Mouse (Mus musculus): Measurements from ENCODE around the gene Bcl7c. TPM values are rescaled to one million over a fixed set of nuclear protein-coding genes. Genes with fewer than 3 reads are reported as not detected.

Gene Bcl7c
- total and polyA plus RNA-seq, 3 experiments = 13.5 to 34.5 (median 34.1) TPM

DNA sequence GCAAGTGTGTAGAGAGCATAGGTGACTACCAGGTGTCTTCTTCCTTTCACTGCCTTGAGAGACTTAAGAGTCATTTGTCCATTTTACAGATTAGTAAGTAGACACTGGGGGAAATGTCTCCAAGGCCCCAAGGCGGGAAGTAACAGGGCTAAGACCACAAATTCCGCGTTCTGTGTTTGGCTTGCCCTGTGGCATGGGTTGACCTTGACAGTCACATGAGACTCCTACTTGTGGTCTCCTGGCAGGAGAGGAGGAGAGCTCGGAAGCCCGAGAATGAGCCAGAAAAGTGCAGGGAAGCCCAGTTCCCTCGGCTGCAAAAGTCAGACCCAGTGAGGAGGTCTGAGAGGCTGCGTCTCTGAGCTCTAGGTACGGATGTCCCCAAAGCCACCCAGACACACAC lies 95.2 kb downstream of the Bcl7c start:
- H3K79me2 ChIP-seq (replicated peaks; ENCODE audit: control insufficient read depth, insufficient read depth, low read length) = no peaks in the 10 kb centered on the region
- peaks cover 5% of the 10 kb centered on the region for H3K4me1 ChIP-seq (ENCODE audit: control insufficient read depth, insufficient read depth, low read length)
- no peak for DNase-seq
- no peak overlapping the region for H3K9ac ChIP-seq (ENCODE audit: low read depth, low read length)
- no peak for TF ChIP-seq EP300 (IDR thresholded peaks at IDR 0.05; ENCODE audit: insufficient read depth, low read depth, low read length)
- no peak for TF ChIP-seq CTCF (IDR thresholded peaks at IDR 0.05)
- intact Hi-C loops (cut with DNase I) = loop anchor here (5.0 kb wide), 1 partner anchor 266 kb away; the partner anchor contains the start of gene Zfp768
- H3K27ac ChIP-seq = peak overlapping the region; percentile 89; the same call in 1 of the 2 replicates
- no peaks in the 10 kb centered on the region for H3K27me3 ChIP-seq (ENCODE audit: control insufficient read depth, insufficient read depth, low read length)
- WGBS = 68% methylated on average over 8 of the region's 8 CpGs
- H3K4me3 ChIP-seq = no peak overlapping the region
- H3K36me3 ChIP-seq (ENCODE audit: control insufficient read depth, insufficient read depth, low read length) = no peaks in the 10 kb centered on the region

DNA sequence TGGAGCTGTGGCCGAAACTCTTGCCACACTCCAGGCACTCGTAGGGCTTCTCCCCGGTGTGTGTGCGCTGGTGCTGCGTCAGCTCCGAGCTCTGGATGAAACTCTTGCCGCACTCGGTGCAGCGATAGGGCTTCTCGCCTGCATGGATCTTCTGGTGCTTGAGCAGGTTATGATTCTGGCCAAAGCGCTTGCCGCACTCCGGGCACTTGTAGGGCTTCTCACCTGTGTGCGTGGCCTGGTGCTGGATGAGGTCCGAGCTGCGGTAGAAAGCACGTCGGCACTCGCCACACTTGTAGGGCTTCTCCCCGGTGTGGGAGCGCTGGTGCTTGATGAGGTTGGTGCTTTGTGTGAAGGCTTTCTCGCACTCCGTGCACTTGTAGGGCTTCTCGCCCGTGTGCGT lies 97.2 kb downstream of the Bcl7c start:
- intact Hi-C loops (cut with DNase I) = loop anchor here (5.0 kb wide), 1 partner anchor 264 kb away; the partner anchor contains the start of gene Zfp768
- Histone ChIP-seq H3K9ac (ENCODE audit: low read depth, low read length) (no peak overlapping the region), H3K79me2 (replicated peaks; ENCODE audit: control insufficient read depth, insufficient read depth, low read length) (no peaks in the 10 kb centered on the region), H3K27me3 (ENCODE audit: control insufficient read depth, insufficient read depth, low read length) (no peaks in the 10 kb centered on the region), H3K27ac (no peak overlapping the region), H3K4me1 (ENCODE audit: control insufficient read depth, insufficient read depth, low read length) (peaks cover 5% of the 10 kb centered on the region), H3K36me3 (ENCODE audit: control insufficient read depth, insufficient read depth, low read length) (no peaks in the 10 kb centered on the region), H3K4me3 (no peak overlapping the region)
- 96% methylated on average over 26 of the region's 26 CpGs for WGBS
- TF ChIP-seq EP300 (IDR thresholded peaks at IDR 0.05; ENCODE audit: insufficient read depth, low read depth, low read length) = no peak
- TF ChIP-seq CTCF (IDR thresholded peaks at IDR 0.05) = no peak
- no peak for TF ChIP-seq POLR2A (IDR thresholded peaks at IDR 0.05; ENCODE audit: insufficient read depth, low read depth, low read length)
- DNase-seq = no peak

Small RNA genes within 50 kb of the gene (microRNA-seq; reads per million reads assigned to microRNA genes)
- gene Mir762 = 0 reads per million in 2 experiments

Other genes starting within 250 kb of the Bcl7c start
- gene Prr14, start 249.3 kb downstream of the Bcl7c start, total RNA-seq (2021) = 10 to 100 TPM; 23.1 to 28.0 TPM
- gene Prr14, start 249.3 kb downstream of the Bcl7c start, polyA plus RNA-seq (2012; rRNA removed) = 45.6 and 61.6 TPM in 2 replicates
- 10 to 100 TPM; 31.2 to 33.9 TPM for gene Fbrs, start 229.7 kb downstream of the Bcl7c start, total RNA-seq (2021)
- 13.4 and 16.4 TPM in 2 replicates for gene Fbrs, start 229.7 kb downstream of the Bcl7c start, polyA plus RNA-seq (2012; rRNA removed)
- 10 to 100 TPM; 53.1 to 55.8 TPM for gene Srcap, start 196.9 kb downstream of the Bcl7c start, total RNA-seq (2021)
- 15.3 and 16.7 TPM in 2 replicates for gene Srcap, start 196.9 kb downstream of the Bcl7c start, polyA plus RNA-seq (2012; rRNA removed)
- gene Gm42715, start 189.3 kb downstream of the Bcl7c start, total RNA-seq (2021) = 1 to 10 TPM; 7.8 to 8.2 TPM
- 7.9 and 9.3 TPM in 2 replicates for gene Gm42715, start 189.3 kb downstream of the Bcl7c start, polyA plus RNA-seq (2012; rRNA removed)
- not detected for gene Tmem265, start 147.5 kb downstream of the Bcl7c start, total RNA-seq (2021)
- not detected in 2 replicates for gene Tmem265, start 147.5 kb downstream of the Bcl7c start, polyA plus RNA-seq (2012; rRNA removed)
- gene Phkg2, start 135.6 kb downstream of the Bcl7c start, total RNA-seq (2021) = 10 to 100 TPM; 13.9 to 17.5 TPM
- 30.1 and 40.1 TPM in 2 replicates for gene Phkg2, start 135.6 kb downstream of the Bcl7c start, polyA plus RNA-seq (2012; rRNA removed)
- 10 to 100 TPM; 10.4 to 11.7 TPM for gene Ccdc189, start 120.3 kb downstream of the Bcl7c start, total RNA-seq (2021)
- gene Ccdc189, start 120.3 kb downstream of the Bcl7c start, polyA plus RNA-seq (2012; rRNA removed) = 10.6 and 11.4 TPM in 2 replicates
- gene Rnf40, start 120.2 kb downstream of the Bcl7c start, total RNA-seq (2021) = 10 to 100 TPM; 41.0 to 44.8 TPM
- gene Rnf40, start 120.2 kb downstream of the Bcl7c start, polyA plus RNA-seq (2012; rRNA removed) = 18.2 and 27.3 TPM in 2 replicates
- gene Zfp629, start 93.1 kb downstream of the Bcl7c start, total RNA-seq (2021) = 10 to 100 TPM; 17.7 to 24.9 TPM
- 12.5 and 20.9 TPM in 2 replicates for gene Zfp629, start 93.1 kb downstream of the Bcl7c start, polyA plus RNA-seq (2012; rRNA removed)
- gene Ctf1, start 3.8 kb upstream of the Bcl7c start, total RNA-seq (2021) = 1 to 10 TPM; 6.6 to 8.7 TPM
- gene Ctf1, start 3.8 kb upstream of the Bcl7c start, polyA plus RNA-seq (2012; rRNA removed) = 15.3 and 24.5 TPM in 2 replicates
- gene Ctf2, start 23.2 kb upstream of the Bcl7c start, total RNA-seq (2021) = not detected
- not detected in 2 replicates for gene Ctf2, start 23.2 kb upstream of the Bcl7c start, polyA plus RNA-seq (2012; rRNA removed)
- 1 to 10 TPM; 3.3 to 3.4 TPM for gene Fbxl19, start 35.6 kb upstream of the Bcl7c start, total RNA-seq (2021)
- gene Fbxl19, start 35.6 kb upstream of the Bcl7c start, polyA plus RNA-seq (2012; rRNA removed) = 4.1 and 4.8 TPM in 2 replicates
- 10 to 100 TPM; 21.9 to 23.5 TPM for gene Orai3, start 60.9 kb upstream of the Bcl7c start, total RNA-seq (2021)
- gene Orai3, start 60.9 kb upstream of the Bcl7c start, polyA plus RNA-seq (2012; rRNA removed) = 27.5 and 31.7 TPM in 2 replicates
- gene Setd1a, start 67.7 kb upstream of the Bcl7c start, total RNA-seq (2021) = 10 to 100 TPM; 16.3 to 18.5 TPM
- gene Setd1a, start 67.7 kb upstream of the Bcl7c start, polyA plus RNA-seq (2012; rRNA removed) = 7.1 and 8.6 TPM in 2 replicates
- gene Gm49388, start 76.7 kb upstream of the Bcl7c start, total RNA-seq (2021) = 1 to 10 TPM; 1.6 to 2.6 TPM
- gene Gm49388, start 76.7 kb upstream of the Bcl7c start, polyA plus RNA-seq (2012; rRNA removed) = not detected in 2 replicates
- 10 to 100 TPM in 1 of 2 experiments, 1 to 10 TPM in 1; 9.8 to 12.9 TPM for gene Hsd3b7, start 91.7 kb upstream of the Bcl7c start, total RNA-seq (2021)
- 37.0 and 45.0 TPM in 2 replicates for gene Hsd3b7, start 91.7 kb upstream of the Bcl7c start, polyA plus RNA-seq (2012; rRNA removed)
- 10 to 100 TPM; 68.4 to 71.9 TPM for gene Stx4a, start 115.4 kb upstream of the Bcl7c start, total RNA-seq (2021)
- gene Stx4a, start 115.4 kb upstream of the Bcl7c start, polyA plus RNA-seq (2012; rRNA removed) = 79.3 and 83.0 TPM in 2 replicates
- 1 to 10 TPM in 1 of 2 experiments, under 1 TPM in 1; 0.77 to 1.1 TPM for gene Stx1b, start 115.6 kb upstream of the Bcl7c start, total RNA-seq (2021)
- 3.8 and 4.0 TPM in 2 replicates for gene Stx1b, start 115.6 kb upstream of the Bcl7c start, polyA plus RNA-seq (2012; rRNA removed)
- 10 to 100 TPM; 17.7 to 18.9 TPM for gene Zfp646, start 167.3 kb upstream of the Bcl7c start, total RNA-seq (2021)
- gene Zfp646, start 167.3 kb upstream of the Bcl7c start, polyA plus RNA-seq (2012; rRNA removed) = 8.0 and 11.8 TPM in 2 replicates
- gene Zfp668, start 167.9 kb upstream of the Bcl7c start, total RNA-seq (2021) = 1 to 10 TPM; 3.4 to 4.1 TPM
- 2.2 and 2.7 TPM in 2 replicates for gene Zfp668, start 167.9 kb upstream of the Bcl7c start, polyA plus RNA-seq (2012; rRNA removed)
- gene Prss53, start 182.0 kb upstream of the Bcl7c start, total RNA-seq (2021) = 1 to 10 TPM in 1 of 2 experiments, under 1 TPM in 1; 0.76 to 1.2 TPM
- gene Prss53, start 182.0 kb upstream of the Bcl7c start, polyA plus RNA-seq (2012; rRNA removed) = 3.8 TPM in 2 replicates
- gene Gm21974, start 186.5 kb upstream of the Bcl7c start, total RNA-seq (2021) = not detected
- gene Gm21974, start 186.5 kb upstream of the Bcl7c start, polyA plus RNA-seq (2012; rRNA removed) = not detected in 2 replicates
- 10 to 100 TPM; 16.2 to 17.7 TPM for gene Vkorc1, start 186.7 kb upstream of the Bcl7c start, total RNA-seq (2021)
- 59.2 and 90.0 TPM in 2 replicates for gene Vkorc1, start 186.7 kb upstream of the Bcl7c start, polyA plus RNA-seq (2012; rRNA removed)
- gene Bckdk, start 195.1 kb upstream of the Bcl7c start, total RNA-seq (2021) = 100 to 1,000 TPM; 104 to 131 TPM
- gene Bckdk, start 195.1 kb upstream of the Bcl7c start, polyA plus RNA-seq (2012; rRNA removed) = 165 and 210 TPM in 2 replicates
- gene Kat8, start 203.6 kb upstream of the Bcl7c start, total RNA-seq (2021) = 10 to 100 TPM; 13.8 to 14.6 TPM
- 10.1 and 16.9 TPM in 2 replicates for gene Kat8, start 203.6 kb upstream of the Bcl7c start, polyA plus RNA-seq (2012; rRNA removed)
- gene Prss8, start 221.2 kb upstream of the Bcl7c start, total RNA-seq (2021) = not detected
- gene Prss8, start 221.2 kb upstream of the Bcl7c start, polyA plus RNA-seq (2012; rRNA removed) = 1.1 TPM in 1 of 2 replicates, not detected in the other
- gene Prss36, start 237.8 kb upstream of the Bcl7c start, total RNA-seq (2021) = 1 to 10 TPM; 6.0 to 9.7 TPM
- 21.4 and 23.1 TPM in 2 replicates for gene Prss36, start 237.8 kb upstream of the Bcl7c start, polyA plus RNA-seq (2012; rRNA removed)